Mouse (Mus musculus): Measurements from ENCODE around the gene Gm13283.
"Not testable (repeated sequence)": the region's sequence is repeated elsewhere in the genome, so short reads cannot be mapped to it uniquely, and the experiment has no call there.

Gene Gm13283

DNA sequence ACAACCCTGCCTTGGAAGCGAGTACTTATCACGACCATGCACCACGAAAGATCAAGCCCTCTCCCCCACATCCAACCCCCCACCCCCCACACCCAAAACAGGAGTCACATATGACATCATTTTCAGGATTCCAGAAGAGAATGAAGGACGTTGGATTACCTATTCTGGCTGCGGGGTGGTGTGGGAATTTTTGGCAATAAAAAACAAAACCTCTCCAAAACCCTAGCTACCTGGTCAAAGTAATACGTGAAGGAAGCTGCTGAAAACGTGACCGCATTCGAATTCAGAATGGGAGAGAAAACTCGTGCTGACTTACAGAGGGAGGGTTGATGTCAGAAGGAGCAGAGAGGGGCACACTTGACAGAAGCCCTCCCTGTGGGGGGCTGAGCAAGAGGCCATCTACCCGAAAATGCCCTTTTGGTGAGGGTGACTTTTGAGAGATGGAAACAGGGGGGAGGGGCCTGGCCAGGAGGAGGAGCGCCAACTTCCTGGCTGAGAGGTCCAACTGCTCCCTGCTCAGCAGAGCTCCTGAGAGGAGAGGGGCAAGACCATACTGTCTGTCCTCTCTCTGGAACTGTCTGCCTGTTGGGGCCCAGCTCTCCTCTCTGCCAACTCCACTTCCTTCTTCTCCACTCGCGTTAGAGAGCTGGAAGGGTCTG lies at the start of gene Gm13283:
Gene Gm13283 (plus strand): TSS at position 510 of the 659 bp plus-strand sequence.
- peak; percentile 47 for DNase-seq

DNA sequence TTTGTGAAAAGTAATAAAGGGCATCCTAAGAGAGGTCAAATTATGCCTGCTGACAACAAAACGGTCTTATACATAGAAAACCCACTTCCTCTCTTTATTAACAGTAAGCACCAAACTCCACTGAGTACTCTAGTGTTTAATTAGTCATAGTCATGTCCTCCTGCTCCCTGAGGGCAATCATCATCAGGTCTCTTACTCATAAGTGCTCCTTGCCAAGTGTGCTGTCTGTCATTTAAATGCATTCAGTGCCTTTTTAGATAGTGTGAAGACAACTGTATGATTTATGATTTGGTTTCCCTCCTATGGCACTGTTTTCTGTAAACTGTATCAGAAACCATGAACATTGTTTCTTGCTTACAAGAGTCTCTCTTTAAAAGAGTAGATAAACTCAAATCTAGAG lies 45.6 kb upstream of the Gm13283 start:
- no peak for DNase-seq

DNA sequence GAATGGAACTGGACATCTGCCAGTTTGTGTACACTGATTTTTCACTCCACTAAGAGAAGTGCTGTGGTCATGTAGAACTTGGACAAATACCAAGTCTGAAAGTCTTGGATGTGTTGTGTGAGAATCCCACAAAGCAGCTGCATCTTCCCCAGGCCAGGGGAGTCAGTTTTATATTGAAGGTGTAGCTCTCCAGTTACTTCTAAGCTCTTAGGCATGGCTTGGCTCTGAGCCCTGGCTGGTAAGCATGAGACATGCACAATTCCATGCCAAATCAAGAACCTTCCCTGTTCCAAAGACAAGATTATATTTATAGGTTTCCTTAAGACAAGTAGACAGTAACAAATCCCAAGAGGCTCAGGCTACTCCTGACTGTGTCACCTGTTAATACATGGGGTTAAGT lies 44.9 kb upstream of the Gm13283 start:
- no peak for DNase-seq

DNA sequence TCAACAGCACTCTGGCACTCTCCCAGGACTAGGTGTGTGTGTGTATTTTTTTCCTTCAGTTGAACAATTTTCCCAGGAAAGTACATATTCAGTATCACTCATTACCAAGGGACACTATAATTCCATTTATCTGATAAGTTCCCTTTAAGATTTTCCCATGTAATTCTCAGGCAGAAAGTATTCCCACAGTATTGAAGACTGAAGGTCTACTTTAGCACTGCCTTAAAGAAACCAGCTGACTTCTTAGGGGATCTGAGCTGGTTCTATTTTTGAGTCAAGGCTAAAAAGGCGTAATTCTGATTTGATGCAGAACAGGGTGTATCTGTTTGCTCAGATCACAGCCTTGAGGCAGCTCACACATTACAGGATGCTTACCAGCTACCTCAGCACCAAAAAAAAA lies 41.2 kb upstream of the Gm13283 start:
- no peak for DNase-seq

DNA sequence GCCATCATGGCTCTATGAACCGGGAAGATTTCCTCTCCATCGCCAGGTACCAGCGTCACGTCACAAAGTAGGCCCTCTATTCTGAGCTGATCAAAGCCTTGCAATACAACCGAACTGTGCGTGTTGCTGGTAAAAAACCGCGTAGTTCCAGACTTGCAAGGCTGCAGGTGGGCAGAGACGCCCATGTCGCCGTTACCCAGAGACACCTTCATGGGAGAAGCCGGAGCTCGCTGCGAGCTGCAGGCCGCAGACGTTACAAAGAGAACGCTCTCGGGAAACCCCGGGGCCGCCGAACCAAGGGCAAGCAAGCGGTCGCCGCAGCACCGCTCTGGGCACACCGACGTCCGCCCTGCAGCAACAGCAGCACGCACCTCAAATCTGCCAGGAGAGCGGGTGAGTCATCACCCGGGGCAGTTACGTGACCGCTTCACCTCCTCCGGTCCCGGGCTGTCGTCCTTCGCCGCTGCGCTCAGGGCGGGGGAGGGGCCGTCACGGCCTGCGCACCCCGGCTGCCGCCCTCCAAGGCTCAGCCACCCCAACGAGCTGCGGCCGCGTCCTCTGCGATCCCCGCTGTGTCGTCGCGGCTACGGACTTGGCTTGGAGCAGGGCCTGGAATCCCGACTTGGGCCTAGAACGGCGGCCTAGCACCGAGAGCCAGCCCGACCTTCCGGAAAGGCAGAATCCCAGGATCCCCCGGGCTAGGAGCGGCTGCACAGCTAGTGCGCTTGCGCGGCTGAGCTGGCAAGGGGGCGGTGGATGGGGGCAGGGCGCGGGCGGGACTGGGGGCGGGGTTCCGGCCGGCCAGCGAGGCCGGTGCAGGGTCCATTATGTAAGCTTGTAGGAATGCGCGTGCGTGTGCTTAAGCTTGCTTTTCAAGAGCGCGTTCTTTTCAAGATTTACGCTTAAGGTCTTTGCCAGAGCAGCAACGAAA lies 37.9 kb upstream of the Gm13283 start, which contains the start of the genes Gm26566 and Klhl9:
Gene Gm26566 (plus strand): TSS at position 15 of the 931 bp plus-strand sequence.
Gene Klhl9 (minus strand): TSS at position 675 of the 931 bp plus-strand sequence.
- DNase-seq, result peak; percentile 90

DNA sequence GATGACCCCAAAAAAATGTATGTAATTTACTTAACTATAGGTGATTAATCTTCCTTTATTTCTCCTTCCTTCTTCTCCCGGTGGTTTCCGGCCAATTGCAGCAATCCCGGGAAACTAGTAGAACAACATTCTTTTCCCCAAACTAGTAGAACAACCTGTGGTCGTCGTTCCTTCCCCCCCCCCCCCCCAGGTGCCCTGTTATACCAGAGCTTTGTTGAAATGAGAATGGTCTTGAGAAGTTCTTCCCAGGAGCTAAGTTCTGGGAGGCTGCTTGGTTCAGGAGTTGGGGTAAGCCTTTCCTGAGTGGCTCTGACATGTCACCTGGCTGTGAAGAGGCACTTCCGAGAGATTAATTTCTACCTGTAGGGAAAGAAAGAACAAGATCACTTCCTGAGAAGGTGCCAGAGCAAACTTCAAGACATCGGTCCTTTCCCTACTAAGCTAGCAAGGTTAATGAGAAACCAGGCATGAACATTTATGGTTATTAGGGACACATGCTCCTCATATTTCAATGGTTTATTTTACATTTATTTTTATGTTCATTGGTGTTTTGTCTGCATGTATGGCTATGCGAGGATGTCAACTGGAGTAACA lies 36.3 kb upstream of the Gm13283 start:
- no peak for DNase-seq

DNA sequence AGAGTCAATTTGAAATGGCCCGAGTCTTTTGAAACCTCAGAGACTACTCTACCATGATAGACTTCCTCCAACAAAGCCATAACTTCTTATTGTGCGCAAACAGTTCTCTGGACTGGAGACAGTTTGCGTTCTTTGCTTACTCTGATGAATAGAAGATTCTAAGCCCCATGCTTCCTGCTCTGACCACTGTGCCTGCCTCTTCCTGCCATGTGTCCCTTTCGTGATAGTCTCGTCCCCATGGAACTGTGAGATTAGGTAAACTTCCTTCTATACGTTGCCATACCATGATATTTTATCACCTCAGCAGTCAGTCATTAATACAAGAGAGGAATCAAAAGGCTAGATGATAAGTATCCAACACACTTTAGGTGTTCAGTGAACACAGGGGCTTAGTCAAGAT lies 33.2 kb upstream of the Gm13283 start:
- DNase-seq, result no peak

DNA sequence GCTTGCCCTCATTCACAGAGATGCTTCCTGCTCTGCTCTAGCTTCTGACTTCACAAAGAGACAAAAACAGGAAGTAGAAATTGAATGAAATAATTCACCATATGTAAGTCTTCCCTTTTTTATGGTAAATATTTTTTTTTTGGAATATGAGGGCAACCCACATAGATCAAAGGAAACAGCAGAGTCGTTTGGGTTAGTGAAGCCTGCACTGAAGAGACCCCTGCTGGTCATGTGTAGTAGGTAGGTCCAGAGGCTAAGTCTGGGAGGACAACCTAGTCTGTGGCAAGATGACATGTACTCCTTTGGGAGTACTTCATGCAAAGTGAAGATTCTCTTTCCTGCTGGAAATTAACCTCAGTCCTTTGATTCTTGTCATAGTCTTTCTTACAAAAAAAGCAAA lies 32.6 kb upstream of the Gm13283 start:
- DNase-seq, result peak; percentile 69

DNA sequence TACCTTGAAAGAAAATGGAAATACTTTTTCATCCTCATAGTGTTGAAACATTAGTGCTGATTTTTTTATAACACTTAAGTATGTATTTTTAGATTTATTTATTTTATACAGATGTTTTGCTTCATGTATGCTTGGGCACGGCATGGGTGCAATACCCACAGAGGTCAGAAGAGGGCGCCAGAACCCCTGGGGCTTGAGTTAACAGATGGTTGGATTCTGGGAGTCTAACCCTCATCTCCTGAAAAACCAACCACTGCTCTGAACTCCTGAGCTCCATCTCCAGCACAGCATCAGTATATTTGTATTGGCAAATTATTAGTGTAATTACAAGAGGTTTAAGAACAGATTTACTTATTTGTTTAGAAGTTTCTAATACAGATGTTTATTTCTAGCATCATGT lies 21.4 kb upstream of the Gm13283 start:
- DNase-seq, result peak; percentile 82

DNA sequence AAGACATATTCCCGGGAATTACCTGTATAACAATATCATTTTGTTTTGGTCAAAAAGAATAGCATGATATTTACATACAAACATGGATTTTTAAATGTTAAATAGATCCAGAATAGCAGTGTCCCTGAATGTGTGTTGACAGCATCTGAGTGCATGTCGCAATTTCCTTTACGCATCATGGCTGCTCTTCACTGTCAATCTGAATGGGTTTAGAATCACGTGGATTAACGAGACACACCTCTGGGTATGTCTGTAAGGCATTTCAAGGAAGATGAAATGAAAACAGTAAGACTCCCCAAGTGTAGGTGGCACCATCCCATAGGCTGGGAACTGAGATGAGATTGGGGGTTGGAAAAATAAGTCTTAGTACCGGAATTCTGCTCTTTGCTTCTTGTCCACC lies 20.9 kb upstream of the Gm13283 start:
- DNase-seq, result no peak

DNA sequence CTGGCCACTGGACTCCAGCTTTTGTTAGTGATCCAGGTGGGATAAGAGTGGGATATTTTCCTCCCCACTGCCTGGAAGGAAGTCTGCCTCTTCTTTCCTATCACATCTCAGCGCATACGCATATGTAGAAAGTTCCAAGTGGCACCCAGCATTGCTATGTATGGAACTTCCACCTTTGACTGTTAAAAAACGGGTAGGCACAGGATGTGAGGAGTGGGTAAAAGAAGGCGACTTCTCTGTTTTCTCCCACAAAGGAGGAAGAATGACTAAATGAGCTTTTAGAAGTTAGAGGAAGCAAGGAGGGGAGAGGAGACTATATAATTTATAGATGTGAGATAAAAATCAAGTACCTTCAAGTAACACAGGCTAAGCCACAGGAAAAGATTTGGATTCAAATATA lies 18.5 kb upstream of the Gm13283 start:
- DNase-seq, result no peak

DNA sequence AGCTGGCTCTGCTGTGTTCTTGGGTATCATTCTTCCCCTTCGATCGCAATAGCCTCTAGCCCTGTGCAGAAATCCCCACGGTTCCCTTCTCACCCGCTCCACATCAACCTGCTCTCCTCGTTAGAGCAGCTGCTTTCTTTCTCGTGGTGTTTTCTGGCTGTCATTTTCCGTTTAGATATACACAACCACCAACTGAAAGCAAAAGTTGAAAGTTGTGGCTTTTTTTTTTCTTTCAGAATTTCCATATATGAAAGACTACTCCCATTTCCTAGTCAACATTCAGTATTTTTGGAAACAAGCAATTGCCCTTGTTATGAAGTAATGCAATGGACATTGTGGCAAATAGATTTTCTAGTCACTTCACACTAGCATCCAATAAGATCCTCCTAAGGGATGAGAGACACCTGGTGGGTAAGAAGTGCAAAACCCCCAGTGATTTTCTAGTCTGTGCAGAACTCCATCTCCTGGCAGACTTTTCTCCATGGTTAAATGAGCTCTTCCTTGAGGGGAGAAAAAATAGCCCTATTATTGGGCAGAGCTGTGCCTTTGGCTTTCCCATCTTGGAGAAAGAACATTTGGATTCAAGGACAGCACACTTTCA lies 17.0 kb upstream of the Gm13283 start:
- DNase-seq, result no peak

DNA sequence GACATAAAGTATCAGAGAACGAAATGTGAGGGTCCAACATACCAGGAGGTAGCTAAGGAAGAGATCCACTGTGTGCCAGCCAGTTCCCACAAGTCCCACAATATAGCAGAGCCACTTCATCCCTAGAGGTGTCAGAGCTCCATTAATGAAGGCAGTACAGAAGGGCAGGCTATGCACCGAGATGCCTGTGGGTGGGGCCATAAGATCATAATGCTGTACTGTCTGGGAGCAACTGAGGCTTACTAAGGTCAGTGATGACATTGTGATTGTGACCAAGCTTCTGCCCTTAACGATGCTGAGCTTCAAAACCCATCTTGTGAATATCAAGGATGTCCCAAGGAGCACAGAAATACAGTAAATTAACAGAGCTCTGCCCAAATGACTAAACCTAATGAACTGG lies 15.7 kb upstream of the Gm13283 start:
- DNase-seq, result no peak

DNA sequence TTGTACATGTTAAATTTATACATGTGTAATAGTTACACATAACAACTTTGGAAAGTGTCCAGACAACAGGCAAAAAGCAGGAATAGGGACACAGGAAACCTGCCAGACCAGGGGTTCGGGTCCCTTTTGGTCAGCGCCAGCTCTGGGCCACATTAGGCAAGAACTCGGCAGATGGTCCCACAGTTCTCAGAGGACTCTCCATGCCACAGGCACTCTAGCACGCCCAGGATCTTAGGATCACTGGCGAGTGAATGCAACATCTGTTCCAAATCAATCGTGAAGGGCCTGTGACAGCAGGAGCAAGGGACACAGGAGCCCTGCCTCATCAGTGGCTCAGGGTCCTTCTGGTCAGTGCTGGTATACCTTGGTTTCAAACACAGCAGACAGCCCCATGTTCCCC lies 10.0 kb upstream of the Gm13283 start:
- DNase-seq, result no peak

DNA sequence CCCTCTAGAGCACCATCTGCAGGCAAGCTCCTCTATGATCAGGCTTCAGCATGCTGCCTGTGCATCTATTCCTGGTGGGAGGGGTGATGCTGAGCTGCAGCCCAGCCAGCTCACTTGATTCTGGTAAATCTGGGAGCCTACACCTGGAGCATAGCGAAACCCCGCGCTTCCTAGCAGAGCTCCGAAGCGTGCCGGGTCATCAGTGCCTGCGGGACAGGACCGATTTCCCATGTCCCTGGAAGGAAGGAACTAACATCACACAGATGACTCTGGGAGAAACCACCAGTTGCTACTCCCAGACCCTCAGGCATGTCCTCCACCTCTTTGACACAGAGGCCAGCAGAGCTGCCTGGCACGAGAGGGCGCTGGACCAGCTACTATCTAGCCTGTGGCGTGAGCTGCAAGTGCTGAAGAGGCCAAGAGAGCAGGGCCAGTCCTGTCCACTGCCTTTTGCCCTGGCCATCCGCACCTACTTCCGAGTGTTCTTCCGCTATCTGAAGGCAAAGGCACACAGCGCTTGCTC lies 5.0 kb upstream of the Gm13283 start, which contains the start of gene Gm13271:
Gene Gm13271 (plus strand): TSS at position 51 of the 523 bp plus-strand sequence.
- peak; percentile 73 for DNase-seq

DNA sequence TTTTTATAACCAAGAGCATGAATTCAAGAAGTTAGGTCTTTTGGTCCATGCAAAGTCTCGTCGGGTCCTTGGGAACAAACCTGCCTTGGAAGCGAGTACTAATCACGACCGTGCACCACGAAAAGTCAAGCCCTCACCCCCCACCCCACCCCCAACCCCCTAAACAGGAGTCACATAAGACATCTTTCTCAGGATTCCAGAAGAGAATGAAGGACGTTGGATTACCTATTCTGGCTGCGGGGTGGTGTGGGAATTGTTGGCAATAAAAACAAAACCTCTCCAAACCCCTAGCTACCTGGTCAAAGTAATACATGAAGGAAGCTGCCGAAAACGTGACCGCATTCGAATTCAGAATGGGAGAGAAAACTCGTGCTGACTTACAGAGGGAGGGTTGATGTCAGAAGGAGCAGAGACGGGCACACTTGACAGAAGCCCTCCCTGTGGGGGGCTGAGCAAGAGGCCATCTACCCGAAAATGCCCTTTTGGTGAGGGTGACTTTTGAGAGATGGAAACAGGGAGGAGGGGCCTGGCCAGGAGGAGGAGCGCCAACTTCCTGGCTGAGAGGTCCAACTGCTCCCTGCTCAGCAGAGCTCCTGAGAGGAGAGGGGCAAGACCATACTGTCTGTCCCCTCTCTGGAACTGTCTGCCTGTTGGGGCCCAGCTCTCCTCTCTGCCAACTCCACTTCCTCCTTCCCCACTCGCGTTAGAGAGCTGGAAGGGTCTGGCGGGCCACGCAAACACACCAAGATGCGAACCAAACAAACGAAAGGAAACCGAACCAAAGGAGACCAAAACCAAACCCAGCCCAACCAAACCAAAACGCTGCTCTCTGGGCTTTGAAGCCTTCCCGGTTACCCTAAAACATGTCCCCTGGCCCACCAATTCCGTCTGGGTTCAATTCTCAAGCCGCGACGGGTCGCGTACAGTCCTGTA lies 3.1 kb upstream of the Gm13283 start:
- not testable (repeated sequence) for DNase-seq

DNA sequence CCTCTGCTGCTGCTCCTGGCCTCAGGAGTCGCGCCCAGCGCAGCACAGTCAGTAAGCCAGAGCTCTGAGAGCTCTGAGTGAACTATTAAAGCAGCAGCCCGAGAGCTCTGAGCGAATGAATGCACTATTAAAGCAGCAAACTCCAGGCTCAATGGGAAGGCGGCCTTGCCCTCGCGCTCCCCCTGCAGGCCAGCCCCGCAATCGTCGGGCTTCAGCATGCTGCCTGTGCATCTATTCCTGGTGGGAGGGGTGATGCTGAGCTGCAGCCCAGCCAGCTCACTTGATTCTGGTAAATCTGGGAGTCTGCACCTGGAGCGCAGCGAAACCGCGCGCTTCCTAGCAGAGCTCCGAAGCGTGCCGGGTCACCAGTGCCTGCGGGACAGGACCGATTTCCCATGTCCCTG lies 2.3 kb upstream of the Gm13283 start:
- DNase-seq, result peak; percentile 90

DNA sequence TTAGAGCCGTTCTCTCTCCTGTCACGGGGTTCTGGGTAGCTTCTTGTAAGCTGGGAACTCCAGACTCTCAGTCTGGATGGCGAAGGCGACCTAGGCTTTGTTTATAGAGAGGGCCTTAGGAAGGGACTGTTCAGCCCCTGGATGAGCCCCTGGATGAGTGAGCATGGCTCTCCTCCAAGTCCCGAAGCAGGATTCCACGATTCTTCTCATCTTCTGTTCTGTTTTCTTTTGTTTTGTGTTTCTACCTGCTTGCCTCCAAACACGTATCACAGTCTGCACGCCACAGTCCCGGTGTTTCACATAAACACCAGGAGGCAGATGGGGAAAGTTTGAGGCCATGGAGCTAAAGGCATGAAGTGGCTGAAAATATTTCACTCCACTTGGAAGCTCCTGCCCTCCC lies 1.2 kb upstream of the Gm13283 start:
- not testable (repeated sequence) for DNase-seq

DNA sequence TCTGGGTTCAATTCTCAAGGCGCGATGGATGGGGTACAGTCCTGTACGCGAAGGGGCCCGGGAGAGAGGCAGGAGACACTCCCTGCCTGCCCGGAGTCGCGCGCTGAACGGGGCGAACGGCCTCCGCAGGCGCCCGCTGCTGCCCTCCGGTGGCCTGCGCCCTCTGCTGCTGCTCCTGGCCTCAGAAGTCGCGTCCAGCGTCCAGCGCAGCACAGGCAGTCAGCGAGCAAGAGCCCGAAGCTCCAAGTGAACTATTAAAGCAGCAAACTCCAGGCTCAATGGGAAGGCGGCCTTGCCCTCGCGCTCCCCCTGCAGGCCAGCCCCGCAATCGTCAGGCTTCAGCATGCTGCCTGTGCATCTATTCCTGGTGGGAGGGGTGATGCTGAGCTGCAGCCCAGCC lies 512 bp downstream of the Gm13283 start:
- peak; percentile 35 for DNase-seq

DNA sequence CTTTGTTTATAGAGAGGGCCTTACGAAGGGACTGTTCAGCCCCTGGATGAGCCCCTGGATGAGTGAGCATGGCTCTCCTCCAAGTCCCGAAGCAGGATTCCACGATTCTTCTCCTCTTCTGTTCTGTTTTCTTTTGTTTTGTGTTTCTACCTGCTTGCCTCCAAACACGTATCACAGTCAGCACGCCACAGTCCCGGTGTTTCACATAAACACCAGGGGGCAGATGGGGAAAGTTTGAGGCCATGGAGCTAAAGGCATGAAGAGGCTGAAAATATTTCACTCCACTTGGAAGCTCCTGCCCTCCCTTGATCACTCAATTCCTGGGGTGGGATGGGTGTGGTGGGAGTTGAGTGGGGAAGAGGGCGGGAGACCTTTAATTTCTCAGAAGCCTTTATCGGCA lies 1.9 kb downstream of the Gm13283 start:
- peak; percentile 90 for DNase-seq

DNA sequence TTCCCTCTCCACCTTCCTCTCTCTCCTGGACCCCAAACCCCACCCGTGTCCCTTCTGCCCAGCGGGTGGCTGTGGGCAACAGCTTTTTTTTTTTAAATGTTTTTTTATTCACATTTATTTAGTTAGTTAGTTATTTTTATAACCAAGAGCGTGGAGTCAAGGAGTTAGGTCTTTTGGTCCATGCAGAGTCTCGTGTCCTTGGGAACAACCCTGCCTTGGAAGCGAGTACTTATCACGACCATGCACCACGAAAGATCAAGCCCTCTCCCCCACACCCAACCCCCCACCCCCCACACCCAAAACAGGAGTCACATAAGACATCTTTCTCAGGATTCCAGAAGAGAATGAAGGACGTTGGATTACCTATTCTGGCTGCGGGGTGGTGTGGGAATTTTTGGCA lies 2.4 kb downstream of the Gm13283 start:
- DNase-seq, result peak; percentile 25
